Mouse (Mus musculus): ENCODE results near the gene Prpf4.

- TF ChIP-seq JUND (conservative IDR thresholded peaks at IDR 0.05; ENCODE audit: low read depth, low read length) (no peak), UBTF (IDR thresholded peaks at IDR 0.05; ENCODE audit: low read depth, low read length) (no peak), EP300 (IDR thresholded peaks at IDR 0.05; ENCODE audit: low read length) (peak; percentile 5; the same call in 1 of the 2 replicates), POLR2A (IDR thresholded peaks at IDR 0.05; ENCODE audit: low read depth, low read length) (peak; percentile 98), POLR2AphosphoS2 (IDR thresholded peaks at IDR 0.05; ENCODE audit: low read depth, low read length) (peak; percentile 84), USF2 (conservative IDR thresholded peaks at IDR 0.05; ENCODE audit: low read depth, low read length) (no peak), MAZ (IDR thresholded peaks at IDR 0.05; ENCODE audit: low read depth, low read length) (peak; percentile 46; the same call in 1 of the 2 replicates), CTCF (conservative IDR thresholded peaks at IDR 0.05 in 1 of 2, IDR thresholded peaks at IDR 0.05 in 1 of 2; ENCODE audit: low read depth in 2 of 2, low read length in 2 of 2) (no peak), TCF12 (IDR thresholded peaks at IDR 0.05; ENCODE audit: low read depth, low read length) (peak; percentile 63), E2F4 (IDR thresholded peaks at IDR 0.05; ENCODE audit: insufficient replicate concordance, low read depth, low read length) (peak; percentile 86; the same call in 1 of the 2 replicates), USF1 (IDR thresholded peaks at IDR 0.05; ENCODE audit: low read depth, low read length) (no peak), MEF2A (IDR thresholded peaks at IDR 0.05; ENCODE audit: borderline replicate concordance, low read depth, low read length) (peak; percentile 64; the same call in 1 of the 2 replicates), RAD21 (IDR thresholded peaks at IDR 0.05; ENCODE audit: low read depth, low read length) (no peak)
Observed at GRCm38 (mm10) chr4:62360088-62360804, 48.4 kb upstream of the Prpf4 start, which contains the start of the genes Fkbp15 and Slc31a1.
